Mouse (Mus musculus) embryonic facial prominence, embryonic 12.5 days (tissue): ENCODE data around the gene Insrr. TPM values are rescaled to one million over a fixed set of nuclear protein-coding genes. Genes with fewer than 3 reads are reported as not detected.

Experiments
- ATAC-seq: fragments of 200-750 bp; cut with Nextera tagmentation; 2 replicates; pipeline ENCODE4 v1.8.0; 2017; ENCODE audit not compliant: insufficient number of reproducible peaks, insufficient read depth, low FRiP score, low TSS enrichment
- H3K27ac ChIP-seq: fragments of 300-500 bp; sonication (generic); 2 replicates; pipeline ENCODE4 v1.5.1; 2016; ENCODE audit warnings: mild to moderate bottlenecking
- H3K27me3 ChIP-seq: fragments of 300-500 bp; sonication (generic); 2 replicates; pipeline ENCODE4 v1.6.1; 2016; ENCODE audit warnings: mild to moderate bottlenecking, moderate library complexity
- H3K36me3 ChIP-seq: fragments of 300-500 bp; sonication (generic); 2 replicates; pipeline ENCODE4 v1.6.1; 2016; ENCODE audit warnings: mild to moderate bottlenecking
- H3K4me1 ChIP-seq: fragments of 300-500 bp; sonication (generic); 2 replicates; pipeline ENCODE4 v1.6.1; 2016
- H3K4me2 ChIP-seq: fragments of 300-500 bp; sonication (generic); replicated peaks from 2 replicates; pipeline ENCODE4 v1.6.1; 2016; ENCODE audit warnings: mild to moderate bottlenecking, moderate library complexity
- H3K4me3 ChIP-seq: fragments of 300-500 bp; sonication (generic); 2 replicates; pipeline ENCODE4 v1.5.1; 2016; ENCODE audit warnings: mild to moderate bottlenecking
- H3K9ac ChIP-seq: fragments of 300-500 bp; sonication (generic); 2 replicates; pipeline ENCODE4 v1.6.1; 2016; ENCODE audit warnings: mild to moderate bottlenecking, moderate library complexity
- H3K9me3 ChIP-seq: fragments of 300-500 bp; sonication (generic); 2 replicates; pipeline ENCODE4 v1.6.1; 2016; ENCODE audit warnings: mild to moderate bottlenecking, moderate library complexity
- WGBS: fragments of 180-500 bp; shearing (Covaris S2); methylation state at CpG from one replicate; pipeline ENCODE4 v1.1.7; 2016; 5-methylcytosine and 5-hydroxymethylcytosine counted together
- polyA plus RNA-seq: library from polyadenylated mRNA; unstranded; fragments of >200 nt; fragmentation: Nextera tagmentation; extraction: Ambion mirVana; gene quantifications from 2 replicates; pipeline ENCODE4 v1.2.1, GENCODE M21; 2016

The Insrr gene
- polyA plus RNA-seq, 1 experiment from 2014 or later: 1.7 TPM

DNA sequence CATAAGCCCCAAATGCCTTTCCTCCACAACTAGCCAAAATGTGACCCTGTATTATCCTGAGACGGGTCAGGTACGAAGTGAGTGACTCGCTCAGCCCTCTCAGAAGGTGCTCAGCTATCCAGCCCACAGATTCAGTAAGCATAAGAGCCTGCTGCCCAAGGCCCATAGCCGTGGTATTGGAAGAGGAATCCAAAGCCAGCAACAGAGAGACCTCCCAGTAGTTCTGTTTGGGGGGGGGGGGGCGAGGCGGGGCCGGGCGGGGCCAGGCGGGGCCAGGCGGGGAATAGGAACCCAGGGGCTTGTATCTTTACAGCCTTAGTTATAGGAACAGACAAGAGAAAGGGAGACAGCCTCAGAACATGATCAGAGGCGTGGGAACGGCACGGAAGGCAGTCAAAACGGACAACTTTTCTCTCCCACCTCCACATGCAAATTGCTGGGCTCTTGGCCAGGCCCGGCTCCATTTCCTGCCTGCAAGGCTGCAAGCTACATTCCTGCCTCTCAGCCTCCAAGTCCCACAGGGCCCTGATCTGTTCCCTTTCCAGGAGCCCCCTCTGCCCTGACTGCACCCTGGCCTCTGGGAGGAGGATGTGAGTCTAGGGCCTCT is 33.0 kb upstream of the Insrr start:
- H3K9ac ChIP-seq: no peak overlapping the region
- H3K27ac ChIP-seq: peak overlapping the region; percentile 90
- peak; percentile 65; the same call in 1 of the 2 replicates for ATAC-seq
- H3K9me3 ChIP-seq: no peaks in the 10 kb centered on the region
- H3K4me1 ChIP-seq: peaks cover 53% of the 10 kb centered on the region
- peak overlapping the region; percentile 34 for H3K4me2 ChIP-seq
- peaks cover 7% of the 10 kb centered on the region for H3K27me3 ChIP-seq
- H3K36me3 ChIP-seq: no peaks in the 10 kb centered on the region
- WGBS: 13% methylated on average over 14 of the region's 15 CpGs
- no peak overlapping the region for H3K4me3 ChIP-seq

DNA sequence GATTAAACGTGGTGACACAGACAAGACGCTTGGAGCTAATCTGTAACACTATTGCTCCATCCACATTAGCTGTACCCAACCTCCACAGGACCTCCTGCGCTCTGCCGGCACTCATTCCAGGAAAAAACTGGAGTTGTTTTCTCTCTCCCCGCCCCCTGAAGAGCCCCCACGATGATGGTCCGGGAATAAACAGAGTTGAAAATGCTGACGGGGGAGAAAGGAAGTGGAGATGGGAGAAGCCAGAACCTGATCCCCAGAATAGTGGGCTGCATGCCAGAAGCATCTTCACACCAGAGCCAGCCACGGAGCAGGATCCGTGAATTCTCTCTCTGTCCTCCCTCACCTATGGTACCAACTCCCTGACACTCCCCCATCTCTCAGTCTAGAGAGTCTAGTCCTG is 32.2 kb upstream of the Insrr start:
- Histone ChIP-seq H3K4me2 (peak overlapping the region; percentile 34), H3K4me3 (no peak overlapping the region), H3K9ac (no peak overlapping the region), H3K36me3 (no peaks in the 10 kb centered on the region), H3K27me3 (peaks cover 10% of the 10 kb centered on the region), H3K9me3 (no peaks in the 10 kb centered on the region), H3K27ac (peak overlapping the region; percentile 90), H3K4me1 (peaks cover 53% of the 10 kb centered on the region)
- no peak for ATAC-seq
- 25% methylated on average over 10 of the region's 10 CpGs for WGBS

- ATAC-seq: no peak
- Histone ChIP-seq H3K4me2 (peak overlapping the region; percentile 34), H3K36me3 (no peaks in the 10 kb centered on the region), H3K9ac (no peak overlapping the region), H3K4me1 (peaks cover 53% of the 10 kb centered on the region), H3K27ac (peak overlapping the region; percentile 90), H3K4me3 (no peak overlapping the region), H3K9me3 (no peaks in the 10 kb centered on the region), H3K27me3 (peaks cover 10% of the 10 kb centered on the region)
- 21% methylated on average over 10 of the region's 10 CpGs for WGBS
Observed at GRCm38 (mm10) chr3:87765091-87765490, 31.7 kb upstream of the Insrr start.

- Histone ChIP-seq H3K9me3 (no peaks in the 10 kb centered on the region), H3K4me1 (peaks cover 53% of the 10 kb centered on the region), H3K36me3 (no peaks in the 10 kb centered on the region), H3K4me2 (no peak overlapping the region), H3K27ac (peak overlapping the region; percentile 90), H3K4me3 (no peak overlapping the region), H3K27me3 (peaks cover 10% of the 10 kb centered on the region), H3K9ac (no peak overlapping the region)
- ATAC-seq: no peak
- 71% methylated on average over 5 of the region's 5 CpGs for WGBS
Observed at GRCm38 (mm10) chr3:87765631-87766283, 31.0 kb upstream of the Insrr start.

DNA sequence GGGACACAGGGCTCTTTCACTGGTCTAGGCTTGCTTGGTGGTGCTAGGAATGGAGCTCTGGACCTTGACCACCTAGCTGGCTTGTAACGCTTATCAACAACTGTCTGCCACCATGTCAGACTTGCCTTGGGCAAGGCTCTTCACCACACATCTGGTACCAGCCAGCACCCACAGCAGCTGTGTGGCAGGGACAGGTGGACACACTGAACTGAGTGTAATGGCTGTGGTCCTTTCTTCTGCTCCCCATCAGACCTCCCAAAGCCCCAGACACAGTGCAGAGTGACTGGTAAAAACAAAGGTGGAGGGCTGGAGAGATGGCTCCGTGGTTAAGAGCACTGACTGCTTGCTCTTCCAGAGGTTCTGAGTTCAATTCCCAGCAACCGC is 30.5 kb upstream of the Insrr start:
- no peaks in the 10 kb centered on the region for H3K36me3 ChIP-seq
- H3K4me2 ChIP-seq: no peak overlapping the region
- H3K4me1 ChIP-seq: peaks cover 50% of the 10 kb centered on the region
- H3K27me3 ChIP-seq: peaks cover 12% of the 10 kb centered on the region
- 83% methylated on average over 3 of the region's 3 CpGs for WGBS
- no peak overlapping the region for H3K9ac ChIP-seq
- H3K27ac ChIP-seq: 0 out of 2 replicates have a peak overlapping the region, but pooled peaks have one; percentile 90
- H3K9me3 ChIP-seq: no peaks in the 10 kb centered on the region
- no peak for ATAC-seq
- H3K4me3 ChIP-seq: no peak overlapping the region

DNA sequence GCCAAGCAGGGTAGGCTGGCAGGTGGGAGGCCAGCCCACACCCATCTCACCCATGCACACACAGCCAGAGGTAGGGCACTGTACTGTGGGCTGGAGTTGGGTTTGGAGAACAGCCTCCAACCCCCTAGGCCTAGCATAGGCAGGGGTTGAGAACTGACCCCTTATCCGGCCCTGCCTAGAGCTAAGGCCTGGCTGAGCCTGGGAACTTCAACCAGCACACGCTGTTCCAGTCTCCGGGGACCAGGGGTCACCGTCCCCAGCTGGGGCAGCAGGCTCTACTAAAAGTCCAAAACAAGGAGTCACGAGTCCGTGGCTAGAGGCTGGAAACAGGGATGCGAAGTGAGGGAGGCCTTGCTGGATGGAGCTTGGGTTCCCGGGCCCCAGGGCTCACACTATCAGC is 29.0 kb upstream of the Insrr start:
- Histone ChIP-seq H3K4me2 (peak overlapping the region; percentile 54), H3K36me3 (no peaks in the 10 kb centered on the region), H3K27me3 (peaks cover 18% of the 10 kb centered on the region), H3K9me3 (no peaks in the 10 kb centered on the region), H3K4me1 (peaks cover 35% of the 10 kb centered on the region), H3K27ac (peak overlapping the region; percentile 57), H3K9ac (no peak overlapping the region), H3K4me3 (peak overlapping the region; percentile 46)
- WGBS: 48% methylated on average over 8 of the region's 8 CpGs
- ATAC-seq: no peak

DNA sequence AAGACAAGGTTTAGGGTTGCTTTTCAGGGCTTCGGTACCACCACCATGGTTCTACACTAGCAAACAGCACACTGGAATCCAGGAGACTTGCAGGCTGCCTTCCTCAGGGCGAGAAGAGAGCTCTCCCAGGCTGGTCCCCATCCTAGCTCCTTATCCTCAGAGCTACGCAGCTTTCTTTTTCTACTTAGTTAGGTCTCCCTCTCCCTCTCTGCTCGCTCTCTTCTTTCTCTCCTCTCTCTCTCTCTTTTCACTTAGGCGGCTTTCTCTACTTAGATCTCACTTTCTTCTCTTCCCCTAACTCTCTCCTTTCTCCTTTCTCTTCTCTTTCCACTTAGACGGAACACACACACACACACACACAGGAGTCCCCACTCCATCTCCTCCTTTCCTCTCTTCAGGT is 28.3 kb upstream of the Insrr start:
- peaks cover 28% of the 10 kb centered on the region for H3K4me1 ChIP-seq
- peak overlapping the region; percentile 57 for H3K27ac ChIP-seq
- peak overlapping the region; percentile 46 for H3K4me3 ChIP-seq
- no peaks in the 10 kb centered on the region for H3K9me3 ChIP-seq
- peaks cover 18% of the 10 kb centered on the region for H3K27me3 ChIP-seq
- 39% methylated on average over 6 of the region's 6 CpGs for WGBS
- H3K36me3 ChIP-seq: no peaks in the 10 kb centered on the region
- H3K4me2 ChIP-seq: peak overlapping the region; percentile 54
- H3K9ac ChIP-seq: peak overlapping the region; percentile 30; the same call in 1 of the 2 replicates
- ATAC-seq: no peak

- Histone ChIP-seq H3K27me3 (peaks cover 18% of the 10 kb centered on the region), H3K36me3 (no peaks in the 10 kb centered on the region), H3K9me3 (no peaks in the 10 kb centered on the region), H3K4me3 (peak overlapping the region; percentile 46), H3K9ac (peak overlapping the region; percentile 30), H3K4me2 (peak overlapping the region; percentile 54), H3K27ac (peak overlapping the region; percentile 57), H3K4me1 (peaks cover 24% of the 10 kb centered on the region)
- ATAC-seq: no peak
- 2% methylated on average over 30 of the region's 37 CpGs for WGBS
Observed at GRCm38 (mm10) chr3:87768844-87769243, 27.9 kb upstream of the Insrr start.

DNA sequence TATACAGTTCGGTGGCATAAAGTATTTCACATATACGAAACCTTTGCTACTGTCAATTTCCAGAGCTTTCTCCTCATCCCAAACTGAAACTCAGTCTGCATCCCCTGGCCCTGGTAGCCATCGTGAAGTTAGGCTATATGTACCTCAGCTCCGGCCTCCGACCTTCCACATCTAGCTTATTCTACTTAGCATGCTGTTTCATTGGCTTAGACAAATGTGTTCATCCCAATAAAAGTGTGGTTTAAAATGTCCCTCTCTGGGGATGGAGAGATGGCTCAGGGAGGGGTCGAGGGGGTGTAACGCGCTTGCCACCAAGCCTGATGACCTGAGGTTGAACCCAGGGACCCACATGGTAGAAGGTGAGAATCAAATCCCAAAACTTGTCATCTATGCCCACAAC is 27.2 kb upstream of the Insrr start:
- Histone ChIP-seq H3K27ac (no peak overlapping the region), H3K4me3 (no peak overlapping the region), H3K4me1 (peaks cover 17% of the 10 kb centered on the region), H3K9ac (no peak overlapping the region), H3K9me3 (no peaks in the 10 kb centered on the region), H3K27me3 (peaks cover 18% of the 10 kb centered on the region), H3K36me3 (no peaks in the 10 kb centered on the region), H3K4me2 (no peak overlapping the region; the same call in 1 of the 2 replicates)
- no peak for ATAC-seq
- 77% methylated on average over 8 of the region's 8 CpGs for WGBS

- no peaks in the 10 kb centered on the region for H3K9me3 ChIP-seq
- H3K4me2 ChIP-seq: no peak overlapping the region
- no peak overlapping the region for H3K27ac ChIP-seq
- no peak overlapping the region for H3K9ac ChIP-seq
- no peaks in the 10 kb centered on the region for H3K36me3 ChIP-seq
- H3K4me3 ChIP-seq: no peak overlapping the region
- peaks cover 10% of the 10 kb centered on the region for H3K4me1 ChIP-seq
- H3K27me3 ChIP-seq: peaks cover 18% of the 10 kb centered on the region
- under 1% methylated on average over 4 of the region's 4 CpGs for WGBS
- ATAC-seq: no peak
Observed at GRCm38 (mm10) chr3:87770280-87770679, 26.5 kb upstream of the Insrr start.

GRCm38 (mm10) chr3:87771088-87771487 is 25.7 kb upstream of the Insrr start:
- no peak for ATAC-seq
- WGBS: 41% methylated on average over 6 of the region's 6 CpGs
- H3K9me3 ChIP-seq: no peaks in the 10 kb centered on the region
- no peak overlapping the region for H3K4me3 ChIP-seq
- no peak overlapping the region for H3K4me2 ChIP-seq
- H3K27ac ChIP-seq: no peak overlapping the region
- peaks cover 22% of the 10 kb centered on the region for H3K27me3 ChIP-seq
- no peak overlapping the region for H3K9ac ChIP-seq
- no peaks in the 10 kb centered on the region for H3K36me3 ChIP-seq
- peaks cover 2% of the 10 kb centered on the region; the same call in 1 of the 2 replicates for H3K4me1 ChIP-seq

- Histone ChIP-seq H3K4me3 (no peak overlapping the region), H3K27me3 (peaks cover 41% of the 10 kb centered on the region), H3K4me2 (peak overlapping the region; percentile 26), H3K9ac (no peak overlapping the region), H3K36me3 (no peaks in the 10 kb centered on the region), H3K9me3 (no peaks in the 10 kb centered on the region), H3K4me1 (peaks cover 26% of the 10 kb centered on the region), H3K27ac (no peak overlapping the region; the same call in 1 of the 2 replicates)
- 53% methylated on average over 23 of the region's 23 CpGs for WGBS
- no peak for ATAC-seq
Observed at GRCm38 (mm10) chr3:87778283-87778682, 18.5 kb upstream of the Insrr start.
